Mouse (Mus musculus) macrophage (primary cell): ENCODE results near the gene Maats1. TPM values are rescaled to one million over a fixed set of nuclear protein-coding genes. Genes with fewer than 3 reads are reported as not detected.
"Not testable (repeated sequence)": the region's sequence is repeated elsewhere in the genome, so short reads cannot be mapped to it uniquely, and the experiment has no call there.

Experiments used
- H3K27ac ChIP-seq: fragments of 350-480 bp; formaldehyde crosslinking; 2 replicates; pipeline ENCODE4 v1.9.0; 2021
- H3K36me3 ChIP-seq: fragments of 350-480 bp; formaldehyde crosslinking; 2 replicates; pipeline ENCODE4 v1.9.0; 2021; ENCODE audit errors: inconsistent target
- H3K4me3 ChIP-seq: fragments of 350-480 bp; formaldehyde crosslinking; 2 replicates; pipeline ENCODE4 v1.9.0; 2021; ENCODE audit errors: inconsistent target
- H3K79me2 ChIP-seq: fragments of 350-480 bp; formaldehyde crosslinking; 2 replicates; pipeline ENCODE4 v1.9.0; 2021; ENCODE audit errors: inconsistent target
- WGBS: methylation state at CpG from one replicate; pipeline ENCODE4 v1.1.7; 2026; ENCODE audit warnings: inconsistent platforms; ENCODE audit not compliant: missing documents; 5-methylcytosine and 5-hydroxymethylcytosine counted together
- polyA plus RNA-seq: library from polyadenylated mRNA; stranded (reverse); fragments of 250-400 nt; gene quantifications from 3 replicates; pipeline ENCODE4 v1.2.4, GENCODE M21; 2018; ENCODE audit warnings: inconsistent platforms

The Maats1 gene
- polyA plus RNA-seq, 1 experiment from 2014 or later, result not detected

DNA sequence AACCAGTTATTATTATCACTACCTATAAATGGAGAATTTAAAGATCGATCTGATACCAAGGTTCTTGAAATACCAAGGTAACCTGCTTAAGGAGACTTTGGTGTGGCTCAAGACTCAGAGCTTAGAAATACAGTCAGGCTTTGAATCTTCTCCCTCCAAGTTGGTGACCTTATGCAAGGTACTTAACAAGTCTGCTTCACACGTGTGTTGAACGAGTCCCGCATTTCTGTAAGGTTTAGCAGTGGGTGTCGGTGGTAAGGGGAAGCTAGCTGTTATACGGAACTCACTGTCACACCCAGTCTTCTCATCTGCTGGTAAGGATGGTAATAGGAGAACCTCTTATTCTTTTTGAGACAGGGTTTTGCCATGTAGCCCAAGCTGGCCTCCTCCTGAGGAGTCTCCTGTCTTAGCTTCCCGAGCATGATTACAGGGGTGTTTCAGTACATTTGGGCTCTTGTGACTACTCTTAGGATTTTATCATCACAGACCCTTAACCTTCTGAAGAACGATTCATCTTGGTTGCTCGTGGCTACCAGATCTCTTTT lies 6.3 kb upstream of the Maats1 start:
- Histone ChIP-seq H3K79me2 (peaks cover 34% of the 10 kb centered on the region), H3K36me3 (peaks cover 40% of the 10 kb centered on the region), H3K27ac (no peak overlapping the region), H3K4me3 (peak overlapping the region; percentile 92; the same call in 1 of the 2 replicates)
- 78% methylated on average over 9 of the region's 9 CpGs for WGBS

DNA sequence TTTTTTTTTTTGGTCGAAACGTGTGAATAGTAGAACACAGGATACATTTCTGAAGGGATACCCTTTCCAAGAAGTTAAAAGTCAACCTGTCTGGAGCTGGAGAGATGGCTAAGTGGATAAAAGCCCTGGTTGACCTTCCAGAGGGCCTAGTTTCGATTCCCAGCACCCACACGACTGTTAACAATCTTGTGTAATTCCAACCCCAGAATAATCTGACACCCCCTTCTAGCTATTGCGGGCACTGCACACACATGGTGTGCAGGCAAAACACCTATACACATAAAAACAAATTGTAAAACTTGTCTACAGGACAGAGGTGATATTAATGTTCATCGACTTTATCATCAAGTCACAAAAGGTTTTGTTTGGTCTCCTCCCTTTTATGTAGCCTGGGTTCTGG lies 5.6 kb upstream of the Maats1 start:
- H3K79me2 ChIP-seq, result peaks cover 34% of the 10 kb centered on the region
- peak overlapping the region; percentile 79 for H3K27ac ChIP-seq
- 47% methylated on average over 6 of the region's 6 CpGs for WGBS
- H3K4me3 ChIP-seq, result peak overlapping the region; percentile 92
- peaks cover 38% of the 10 kb centered on the region for H3K36me3 ChIP-seq

DNA sequence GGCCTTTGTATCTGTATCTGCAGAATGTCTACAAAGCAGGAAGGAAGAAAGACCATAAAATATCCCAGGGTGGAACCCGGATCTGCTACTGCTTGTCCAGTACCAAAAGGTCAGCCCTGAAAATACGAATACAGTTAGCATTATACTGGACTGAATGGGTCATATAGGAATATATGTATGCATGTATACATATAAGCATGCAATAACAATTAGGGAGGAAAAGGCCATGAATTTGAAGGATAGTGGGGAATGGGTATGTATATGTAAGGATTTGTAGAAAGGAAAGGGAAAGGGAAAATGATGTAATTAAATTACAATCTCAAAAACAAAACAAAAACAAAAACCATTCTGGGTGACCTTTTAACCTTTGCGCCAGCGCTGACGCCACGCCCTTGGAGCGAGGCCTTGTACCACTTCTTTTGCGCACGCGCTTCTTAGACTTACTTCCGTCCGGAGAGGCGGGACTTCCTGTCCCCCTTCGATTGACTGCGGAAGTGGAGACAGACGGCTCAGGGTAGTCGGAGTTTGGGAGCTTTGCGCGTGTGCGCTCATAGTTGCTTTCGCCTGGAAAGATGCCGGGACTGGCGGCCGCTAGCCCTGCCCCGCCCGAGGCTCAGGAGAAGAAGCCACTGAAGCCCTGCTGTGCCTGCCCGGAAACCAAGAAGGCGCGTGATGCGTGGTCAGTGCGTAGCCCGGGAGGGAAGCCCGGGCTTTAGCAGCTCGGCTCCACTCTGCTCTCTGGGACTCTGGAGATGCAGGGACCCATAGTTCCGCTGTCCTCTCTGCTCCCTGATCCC lies 4.8 kb upstream of the Maats1 start, which contains the start of the genes Cox17 and Gm21987:
Cox17 (plus strand) TSS at position 463 of the 797 bp plus-strand sequence.
Gm21987 (plus strand) TSS at position 512 of the 797 bp plus-strand sequence.
- peak within 1 kb of the TSS; percentile 92 for H3K4me3 ChIP-seq
- WGBS, result 2% methylated on average over 33 of the region's 35 CpGs
- H3K36me3 ChIP-seq, result peaks cover 30% of the 10 kb centered on the region
- H3K79me2 ChIP-seq, result peaks cover 34% of the 10 kb centered on the region
- peak within 1 kb of the TSS; percentile 79 for H3K27ac ChIP-seq

DNA sequence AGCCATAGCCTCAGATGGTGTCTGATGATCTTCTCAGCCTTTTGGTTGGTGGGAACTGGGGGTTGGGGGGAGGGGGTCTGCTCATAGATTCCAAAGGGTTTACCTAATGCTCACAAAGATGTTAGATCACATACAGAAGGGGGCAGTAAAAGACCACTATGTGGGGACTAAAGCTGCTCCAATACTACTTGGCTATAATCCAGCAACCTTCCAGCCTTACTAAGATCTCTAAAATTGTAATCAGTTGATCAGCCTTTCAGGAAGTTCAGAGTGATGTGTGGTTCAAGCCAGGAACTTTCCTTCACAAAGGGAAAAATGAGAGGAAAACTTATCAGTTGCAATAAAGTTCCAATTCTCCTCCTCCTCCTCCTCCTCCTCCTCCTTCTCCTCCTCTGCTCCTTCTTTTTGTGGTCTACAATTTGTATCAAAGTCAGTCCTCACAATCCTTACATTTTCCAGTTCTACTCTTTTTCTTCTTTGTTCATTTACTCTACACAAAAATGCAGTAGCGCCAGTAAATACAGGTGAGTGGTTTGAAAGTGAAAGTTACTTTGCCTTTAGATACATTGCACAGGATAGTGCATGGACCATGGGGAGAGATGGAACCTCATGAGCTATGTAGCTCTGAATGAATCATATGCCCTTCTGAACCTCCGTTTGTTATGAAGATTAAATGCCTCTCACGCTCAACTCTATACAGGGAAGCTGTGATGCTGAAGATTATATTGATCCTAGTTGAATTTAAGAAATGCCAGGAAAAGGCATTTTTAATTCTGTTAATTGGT lies 3.2 kb upstream of the Maats1 start:
- Histone ChIP-seq H3K36me3 (peaks cover 14% of the 10 kb centered on the region; the same call in 1 of the 2 replicates), H3K27ac (no peak overlapping the region), H3K4me3 (no peak overlapping the region), H3K79me2 (peaks cover 31% of the 10 kb centered on the region)
- 87% methylated on average over 3 of the region's 3 CpGs for WGBS

DNA sequence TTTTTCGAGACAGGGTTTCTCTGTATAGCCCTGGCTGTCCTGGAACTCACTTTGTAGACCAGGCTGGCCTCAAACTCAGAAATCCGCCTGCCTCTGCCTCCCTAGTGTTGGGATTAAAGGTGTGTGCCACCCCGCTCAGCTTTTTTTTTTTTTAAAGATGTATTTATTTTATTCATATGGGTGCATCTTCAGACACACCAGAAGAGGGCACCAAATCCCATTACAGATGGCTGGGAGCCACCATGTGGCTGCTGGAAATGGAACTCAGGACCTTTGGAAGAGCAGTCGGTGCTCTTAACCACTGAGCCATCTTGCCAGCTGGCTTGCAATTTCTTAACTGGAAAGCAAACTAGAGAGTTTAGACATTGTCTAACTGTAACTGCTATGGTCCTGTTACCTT lies 3.9 kb downstream of the Maats1 start:
- 85% methylated on average over 2 of the region's 4 CpGs for WGBS

DNA sequence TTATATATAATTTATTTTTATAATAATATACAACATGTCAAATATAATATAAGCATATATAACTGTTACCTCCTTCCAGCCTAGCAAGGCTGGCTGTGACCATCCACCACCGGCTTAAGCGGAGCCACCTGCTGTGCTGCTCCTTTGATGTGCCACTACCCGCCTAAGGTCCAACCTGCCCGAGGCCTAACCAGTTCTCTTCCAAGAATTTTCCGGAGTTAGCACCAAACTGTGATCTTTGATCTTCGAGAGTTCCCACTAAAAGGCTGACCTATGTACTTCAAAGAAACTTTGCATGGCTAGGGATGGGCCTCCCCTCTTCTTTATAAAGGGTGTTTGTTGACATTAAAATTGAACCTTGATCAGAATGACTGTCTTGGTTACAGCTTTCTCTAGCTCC lies 7.5 kb downstream of the Maats1 start:
- Histone ChIP-seq H3K79me2 (no peaks in the 10 kb centered on the region), H3K27ac (no peak overlapping the region), H3K4me3 (no peak overlapping the region), H3K36me3 (no peaks in the 10 kb centered on the region)
- WGBS, result 86% methylated on average over 6 of the region's 6 CpGs

More for the DNA sequence above, 3.9 kb downstream of the Maats1 start:
- H3K27ac ChIP-seq, H3K36me3 ChIP-seq, H3K79me2 ChIP-seq, H3K4me3 ChIP-seq: not testable (repeated sequence)

DNA sequence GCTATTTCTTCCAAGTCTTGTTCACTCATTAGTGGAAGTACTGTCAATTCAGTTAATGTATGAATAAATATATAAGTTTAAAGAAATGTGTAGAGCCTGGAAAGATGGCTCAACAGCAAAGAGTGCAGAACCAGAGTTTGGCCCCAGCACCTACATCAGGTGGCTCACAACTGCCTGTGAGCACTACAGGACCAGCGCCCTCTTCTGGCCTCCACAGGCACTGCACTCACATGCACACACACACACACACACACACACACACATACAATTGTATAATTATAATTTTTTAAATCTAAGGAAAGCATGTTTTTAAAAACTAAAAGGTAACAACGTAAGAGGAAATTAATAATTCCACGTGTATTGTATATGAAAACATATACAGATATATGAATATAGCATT lies 12.6 kb downstream of the Maats1 start:
- Histone ChIP-seq H3K36me3 (no peaks in the 10 kb centered on the region), H3K4me3 (no peak overlapping the region), H3K79me2 (no peaks in the 10 kb centered on the region), H3K27ac (no peak overlapping the region)
- WGBS, result 100% methylated on average over 2 of the region's 3 CpGs

DNA sequence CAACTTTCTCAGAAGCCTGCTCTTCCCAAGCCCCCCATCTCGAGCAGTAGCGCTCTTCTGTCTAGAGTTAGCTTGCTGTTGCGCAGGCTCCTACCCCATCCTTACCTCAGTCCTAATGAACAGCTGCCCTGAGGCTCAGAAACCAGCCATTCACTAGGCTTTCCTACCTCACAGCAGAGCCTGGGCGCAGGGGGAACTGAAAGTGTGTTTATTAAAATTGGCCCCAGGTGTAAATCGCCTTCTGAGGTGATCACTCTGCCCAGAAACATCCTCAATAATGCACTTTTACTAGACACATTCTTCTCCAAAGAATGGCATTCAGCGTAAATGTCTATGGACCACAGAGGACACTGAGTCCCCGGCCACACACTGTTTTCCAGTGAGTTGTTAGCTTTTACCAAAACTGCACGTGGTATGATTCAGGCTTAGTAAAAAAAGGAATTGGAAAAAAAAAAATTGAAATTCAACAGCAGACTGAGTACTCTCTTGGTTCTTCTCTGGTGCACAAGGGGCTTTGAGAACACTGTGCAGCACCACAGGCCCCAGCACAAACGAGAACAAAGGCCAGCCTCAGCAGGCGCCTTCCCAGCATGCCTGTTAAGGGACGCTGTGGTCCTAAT lies 15.1 kb downstream of the Maats1 start:
- H3K4me3 ChIP-seq, result no peak overlapping the region
- 87% methylated on average over 10 of the region's 11 CpGs for WGBS
- H3K36me3 ChIP-seq, result no peaks in the 10 kb centered on the region
- no peaks in the 10 kb centered on the region for H3K79me2 ChIP-seq
- H3K27ac ChIP-seq, result no peak overlapping the region

DNA sequence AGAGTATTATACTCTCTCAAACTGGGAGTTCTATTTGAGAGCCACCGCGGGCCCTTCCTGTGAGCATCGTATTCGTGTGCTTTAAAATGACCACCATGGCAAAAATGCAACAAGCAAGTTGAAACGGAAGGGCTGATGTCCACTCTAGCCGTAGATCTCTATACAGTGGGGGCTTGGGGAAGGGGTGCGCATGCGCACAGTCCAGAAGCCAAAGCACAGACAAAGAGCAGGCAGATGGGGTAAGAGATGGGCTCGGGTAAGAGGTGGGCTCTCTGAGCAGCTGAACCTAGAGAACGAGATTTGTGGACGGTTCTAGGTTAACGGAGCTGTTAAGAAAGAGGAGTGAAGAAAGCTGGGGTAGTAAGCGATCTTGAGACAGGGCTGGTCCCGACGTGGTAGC lies 17.6 kb downstream of the Maats1 start:
- H3K27ac ChIP-seq, result no peak overlapping the region
- no peaks in the 10 kb centered on the region for H3K79me2 ChIP-seq
- WGBS, result 90% methylated on average over 15 of the region's 15 CpGs

DNA sequence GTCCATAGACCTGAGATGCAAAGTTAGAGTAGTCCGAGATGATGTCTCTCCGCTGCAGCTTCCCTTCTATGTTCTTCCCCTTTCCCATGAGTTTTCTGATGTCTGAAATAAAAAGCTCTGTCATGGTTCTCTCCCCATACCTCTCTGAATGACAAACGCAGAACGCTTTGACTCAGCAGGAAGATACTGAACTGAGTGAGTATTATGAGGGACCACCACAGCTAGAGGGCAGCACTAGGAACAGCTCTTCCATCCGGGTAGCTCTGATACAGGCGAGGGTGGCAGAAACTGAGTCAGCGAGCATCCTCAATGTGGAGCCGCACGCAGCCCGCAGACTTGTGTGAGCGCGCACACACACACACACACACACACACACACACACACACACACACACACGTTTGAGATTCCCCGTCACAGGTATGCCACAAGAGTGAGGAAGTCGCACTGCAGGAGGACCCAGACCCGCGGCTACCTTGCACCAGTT lies 20.4 kb downstream of the Maats1 start:
- Histone ChIP-seq H3K79me2 (no peaks in the 10 kb centered on the region), H3K27ac (no peak overlapping the region), H3K4me3 (no peak overlapping the region), H3K36me3 (no peaks in the 10 kb centered on the region)
- WGBS, result 22% methylated on average over 14 of the region's 17 CpGs

More for the DNA sequence above, 17.6 kb downstream of the Maats1 start:
- no peak overlapping the region for H3K4me3 ChIP-seq
- no peaks in the 10 kb centered on the region for H3K36me3 ChIP-seq

DNA sequence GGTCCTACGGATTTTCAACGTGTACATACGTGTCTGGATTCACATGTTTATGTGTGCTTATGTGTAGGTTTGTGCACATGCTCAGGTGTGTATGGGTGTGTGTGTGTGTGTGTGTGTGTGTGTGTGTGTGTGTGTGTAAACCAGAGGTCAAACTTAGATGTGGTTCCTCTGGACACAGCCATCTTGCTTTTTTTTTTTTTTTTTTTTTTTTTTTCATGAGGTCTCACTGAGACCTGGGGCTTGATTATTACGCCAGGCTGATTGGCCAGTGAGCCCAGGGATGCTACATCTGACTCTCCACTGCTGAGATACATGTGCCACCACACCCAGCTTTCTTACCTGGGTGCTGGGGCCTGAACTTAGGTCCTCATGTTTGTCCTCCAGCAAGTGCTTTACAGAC lies 22.9 kb downstream of the Maats1 start:
- 97% methylated on average over 4 of the region's 4 CpGs for WGBS
- Histone ChIP-seq H3K79me2 (no peaks in the 10 kb centered on the region), H3K27ac (no peak overlapping the region), H3K36me3 (no peaks in the 10 kb centered on the region), H3K4me3 (no peak overlapping the region)

DNA sequence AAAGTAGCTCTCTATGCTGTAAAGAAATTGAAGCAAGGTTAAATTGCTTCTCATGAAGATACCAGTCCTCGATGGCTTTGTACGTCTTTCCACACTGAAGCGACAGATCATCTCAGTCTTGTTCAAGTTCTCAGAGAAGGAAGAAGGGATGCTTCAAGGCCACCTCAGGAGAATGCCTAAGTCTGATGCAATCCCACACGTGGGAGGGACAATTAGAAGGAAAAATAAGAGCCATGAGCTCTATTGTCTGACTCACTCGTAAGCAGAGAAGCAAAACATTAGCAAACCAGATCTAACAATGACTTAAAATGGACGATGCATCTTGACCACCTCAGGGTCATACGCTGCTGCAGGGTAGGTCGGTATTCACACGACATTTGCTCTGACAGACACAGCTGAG lies 23.5 kb downstream of the Maats1 start:
- no peaks in the 10 kb centered on the region for H3K79me2 ChIP-seq
- WGBS, result 84% methylated on average over 9 of the region's 9 CpGs

DNA sequence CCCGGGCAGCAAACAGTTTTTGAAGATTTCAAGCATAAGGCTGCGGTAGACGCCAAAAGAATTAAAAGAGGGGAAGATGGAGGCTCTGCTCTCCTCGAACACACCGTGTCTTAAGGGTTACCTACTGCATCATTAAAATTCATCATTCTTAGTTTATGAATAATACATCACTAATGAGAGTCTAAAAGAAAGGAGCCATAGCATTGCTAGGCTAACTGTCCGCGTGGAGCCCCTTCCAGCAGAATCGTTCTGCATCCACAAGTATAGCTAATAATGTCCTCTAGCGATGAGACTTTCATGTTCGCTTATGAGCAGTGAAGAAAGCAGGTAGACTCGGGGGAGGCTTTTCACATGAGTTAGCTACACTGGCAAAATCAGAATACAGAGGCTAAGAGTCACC lies 33.7 kb downstream of the Maats1 start:
- Histone ChIP-seq H3K36me3 (no peaks in the 10 kb centered on the region), H3K27ac (no peak overlapping the region), H3K4me3 (no peak overlapping the region), H3K79me2 (no peaks in the 10 kb centered on the region)
- 75% methylated on average over 11 of the region's 11 CpGs for WGBS

More for the DNA sequence above, 23.5 kb downstream of the Maats1 start:
- Histone ChIP-seq H3K27ac (no peak overlapping the region), H3K4me3 (no peak overlapping the region), H3K36me3 (no peaks in the 10 kb centered on the region)

DNA sequence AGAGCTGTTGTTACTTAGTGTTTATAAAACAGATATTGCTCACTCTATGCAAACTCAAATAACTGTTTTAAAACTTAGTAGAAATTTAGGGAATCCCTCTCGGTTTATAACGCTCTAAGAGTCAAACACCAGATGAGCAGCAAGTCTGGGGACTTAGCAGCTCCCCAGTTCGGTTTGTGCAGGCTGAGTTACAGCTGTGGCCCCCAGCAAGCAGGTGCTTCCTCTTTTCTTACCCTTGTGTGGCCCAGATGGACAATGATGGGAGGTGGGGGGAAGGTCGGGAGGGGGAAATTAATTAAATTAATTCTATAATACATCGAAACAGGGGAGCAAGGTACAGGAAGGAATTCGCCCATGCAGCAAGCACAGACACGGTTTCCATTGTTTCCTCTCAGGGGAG lies 34.3 kb downstream of the Maats1 start:
- no peaks in the 10 kb centered on the region for H3K79me2 ChIP-seq
- H3K36me3 ChIP-seq, result no peaks in the 10 kb centered on the region
- H3K4me3 ChIP-seq, result no peak overlapping the region
- 5% methylated on average over 7 of the region's 7 CpGs for WGBS
- H3K27ac ChIP-seq, result no peak overlapping the region
